Mouse (Mus musculus) spleen, postnatal 4 days (tissue): ENCODE data around the gene Fmnl1.

Experiments used
- DNase-seq, 2 experiments: peaks; one replicate each; pipeline ENCODE4 v3.0.0; 2022; ENCODE audit warnings: low spot score in 2 of 2

Gene Fmnl1

DNA sequence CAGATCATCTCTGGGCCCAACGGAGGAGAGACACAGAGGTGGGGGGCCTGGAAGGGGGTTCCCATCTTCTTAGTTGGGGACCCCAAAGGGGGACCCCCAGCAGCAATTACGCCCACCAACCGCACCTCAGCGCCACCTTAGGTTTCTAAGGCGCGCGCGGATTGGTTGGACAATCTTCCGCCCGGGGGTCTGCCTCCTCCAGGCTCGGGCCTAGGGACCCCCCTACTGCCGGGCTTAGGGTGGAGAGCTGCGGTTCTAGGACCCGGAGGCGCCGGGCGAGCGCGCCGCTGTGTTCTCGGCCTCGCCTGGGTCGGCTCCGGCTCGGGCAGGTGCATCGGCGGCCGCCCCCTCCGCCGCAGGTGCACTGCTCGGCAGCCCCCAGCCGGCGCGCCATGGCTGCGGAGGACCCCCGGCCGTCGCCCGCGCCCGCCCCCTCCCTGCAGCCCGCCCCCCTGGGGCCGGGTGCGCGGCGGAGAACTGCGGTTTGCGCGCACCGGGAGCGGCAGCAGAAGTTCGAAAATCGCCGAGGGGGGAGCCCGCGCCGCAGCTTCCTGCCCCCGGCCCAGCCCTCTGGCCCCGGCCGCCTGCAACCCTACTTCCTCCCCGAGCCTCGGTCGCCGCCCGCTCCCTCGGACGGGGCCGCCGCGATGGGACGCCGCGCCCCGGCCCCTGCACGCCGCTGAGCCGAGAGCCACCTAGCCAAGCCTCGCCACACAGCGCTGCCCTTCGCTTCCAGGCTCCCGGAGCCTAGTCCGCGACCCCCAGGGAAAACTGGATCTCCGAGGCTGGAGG is at the start of gene Fmnl1:
Gene Fmnl1 (plus strand): TSS at position 614 of the 792 bp plus-strand sequence.
- DNase-seq = peak; percentile 71 to 86

DNA sequence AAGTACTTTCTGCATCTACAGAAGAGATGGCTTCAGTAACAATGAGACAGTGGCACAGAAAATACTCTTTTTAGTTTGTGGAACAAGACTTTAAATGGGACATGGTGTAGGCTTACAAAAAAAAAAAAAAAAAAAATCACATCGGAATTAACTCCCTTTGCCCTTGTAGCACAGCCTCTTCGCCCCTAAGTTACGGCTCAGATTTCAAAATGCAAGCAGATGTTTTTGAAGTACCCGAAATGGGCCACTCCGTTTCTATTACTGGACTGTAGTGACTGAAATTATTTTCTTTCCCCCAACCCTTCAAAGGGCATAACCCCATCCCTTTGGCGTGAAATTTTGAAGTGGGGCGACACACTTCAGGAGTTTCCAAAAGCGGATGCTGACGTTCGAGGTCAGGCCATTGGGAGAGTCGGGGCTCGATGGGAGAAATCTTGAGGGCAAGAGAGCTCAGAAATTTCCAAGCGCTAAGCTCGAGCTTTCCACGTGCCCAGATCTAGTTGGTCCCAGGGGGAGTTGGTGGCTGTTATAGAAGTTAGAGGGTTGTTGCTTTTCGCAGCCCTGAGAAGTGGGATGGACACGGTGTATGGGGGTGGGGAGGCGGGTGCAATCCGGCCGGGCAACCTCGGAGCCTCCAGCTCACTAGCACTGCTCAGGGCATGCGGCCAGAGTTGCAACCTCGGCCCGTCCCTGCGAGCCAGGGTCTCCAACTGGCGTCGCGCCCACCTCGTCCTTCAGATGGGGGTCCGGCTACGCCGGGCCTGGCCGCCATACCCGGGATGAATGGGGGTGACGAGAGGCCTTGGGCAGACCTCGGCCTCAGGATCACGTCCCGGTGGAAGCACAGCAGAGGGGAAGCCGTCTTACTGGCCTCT is 39.0 kb upstream of the Fmnl1 start, which contains the start of gene Hexim2:
Gene Hexim2 (plus strand): TSS at position 729 of the 875 bp plus-strand sequence.
- peak; percentile 55 to 87 for DNase-seq

DNA sequence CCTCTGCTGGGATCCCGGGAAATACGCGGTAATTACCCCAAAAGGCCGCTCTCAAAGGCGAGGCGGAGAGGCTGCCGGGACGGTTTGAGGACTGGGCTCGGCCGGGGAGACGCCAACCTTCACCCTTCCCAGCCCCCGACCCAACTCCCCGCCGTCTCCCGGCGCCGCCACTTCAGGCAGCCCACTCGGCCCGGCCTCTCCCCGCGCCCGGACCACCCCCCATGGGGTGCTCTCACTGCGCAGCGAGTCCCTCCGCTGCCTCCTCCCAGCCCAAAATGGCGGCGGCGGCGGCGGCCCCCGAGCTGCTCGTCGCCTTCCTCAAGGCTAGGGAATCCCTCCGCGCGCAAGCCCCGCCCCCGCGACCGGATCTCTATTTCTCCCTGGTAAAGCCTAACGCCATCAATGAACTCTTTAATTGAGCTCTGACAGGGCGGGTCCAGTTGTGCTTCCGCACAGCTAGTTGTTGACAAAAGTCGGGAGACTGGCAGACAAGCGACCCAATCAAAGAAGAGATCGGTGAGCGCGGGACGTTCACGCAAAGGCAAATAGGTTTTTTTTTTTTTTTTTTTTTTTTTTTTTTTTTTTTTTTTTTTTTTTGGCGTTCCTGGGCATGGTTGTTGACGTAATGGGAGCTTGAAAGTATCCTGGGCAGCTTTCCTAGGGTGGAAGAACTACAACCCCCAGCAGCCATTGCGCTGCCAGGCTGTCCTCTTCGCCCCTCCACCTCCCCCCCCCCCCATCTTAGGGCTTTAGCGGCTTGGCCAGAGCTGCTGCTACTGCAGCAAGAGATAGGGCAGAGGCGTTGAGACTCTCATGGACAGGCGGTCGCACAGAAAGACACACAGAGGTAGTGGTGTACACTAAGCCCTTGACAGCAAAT is 38.1 kb upstream of the Fmnl1 start:
- DNase-seq = peak; percentile 100

DNA sequence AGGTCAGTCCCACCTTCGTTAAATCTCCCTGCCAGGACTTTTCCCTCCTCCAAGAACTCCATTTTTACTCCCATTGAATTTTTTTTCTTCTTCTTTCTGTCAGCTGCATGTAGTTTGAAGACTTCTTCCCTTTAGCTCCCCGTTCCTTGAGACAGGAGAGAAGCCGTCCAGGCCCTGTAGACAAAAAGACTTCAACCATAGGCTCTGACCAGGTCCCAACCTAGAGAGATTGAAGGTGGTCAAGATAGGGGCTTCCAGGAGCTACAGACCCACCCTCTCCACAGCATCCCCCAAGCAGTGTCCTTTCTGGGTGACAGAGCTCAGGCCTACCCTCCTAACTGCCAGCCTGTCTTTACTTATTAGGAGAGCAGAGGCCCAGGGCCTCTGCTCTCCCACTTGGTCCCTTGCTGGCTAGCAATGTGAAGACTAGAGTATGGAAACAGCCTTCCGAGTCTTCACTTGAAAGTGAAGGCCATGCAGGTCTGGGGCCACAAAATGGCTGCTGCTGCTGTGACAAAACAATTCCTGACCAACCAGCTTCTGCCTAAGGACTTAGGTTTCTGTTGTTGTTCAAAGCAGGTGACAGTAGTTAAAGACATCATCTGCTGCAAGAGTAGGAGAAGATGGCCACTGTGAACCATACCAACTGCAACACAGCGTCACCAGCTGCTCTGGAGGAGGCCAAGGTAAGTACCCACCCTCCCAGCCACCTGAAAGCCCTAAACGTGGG is 37.3 kb upstream of the Fmnl1 start:
- DNase-seq = no peak

DNA sequence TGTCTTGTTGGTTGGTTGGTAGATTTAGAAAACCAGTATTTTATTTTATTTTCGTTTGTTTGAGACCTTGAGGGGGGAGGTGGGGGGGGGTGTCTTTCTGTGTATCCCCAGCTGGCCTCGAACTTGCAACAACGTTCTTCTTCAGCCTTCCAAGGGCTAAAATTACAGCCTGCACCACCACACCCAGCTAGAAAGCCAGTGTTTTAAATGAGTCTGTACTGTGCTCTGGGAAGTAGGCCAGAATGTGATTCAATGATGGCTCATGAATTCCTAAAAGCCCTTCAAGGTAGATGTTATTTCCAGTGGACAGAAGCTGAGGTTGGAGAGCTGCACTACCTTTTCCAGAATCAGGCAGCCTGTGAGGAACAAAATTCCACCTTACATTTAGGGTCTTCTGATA is 36.7 kb upstream of the Fmnl1 start:
- DNase-seq = no peak

DNA sequence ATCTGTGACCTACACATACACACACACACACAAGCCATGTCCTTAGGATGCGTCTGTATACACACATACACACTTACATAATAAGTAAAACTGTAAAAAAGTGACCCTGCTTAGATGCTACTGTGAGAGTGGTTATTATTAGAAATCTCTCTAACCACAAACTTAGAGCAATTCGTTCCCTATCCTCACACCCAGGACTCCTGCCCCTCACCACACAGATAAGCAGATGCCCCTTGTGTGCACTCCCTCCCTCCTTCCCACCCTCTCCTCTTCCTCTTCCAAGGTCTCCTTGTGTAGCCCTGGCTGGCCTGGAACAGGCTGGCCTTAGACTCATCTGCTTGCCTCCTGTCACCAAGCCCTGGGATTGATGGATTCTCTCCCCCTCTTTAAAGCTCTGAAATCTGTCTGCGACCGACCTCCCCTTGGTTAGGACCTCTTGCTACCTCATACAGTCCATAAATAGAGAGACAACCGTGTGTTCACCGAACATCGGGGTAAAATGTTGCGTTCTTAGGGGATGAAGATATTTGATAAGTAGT is 34.8 kb upstream of the Fmnl1 start:
- DNase-seq = no peak

DNA sequence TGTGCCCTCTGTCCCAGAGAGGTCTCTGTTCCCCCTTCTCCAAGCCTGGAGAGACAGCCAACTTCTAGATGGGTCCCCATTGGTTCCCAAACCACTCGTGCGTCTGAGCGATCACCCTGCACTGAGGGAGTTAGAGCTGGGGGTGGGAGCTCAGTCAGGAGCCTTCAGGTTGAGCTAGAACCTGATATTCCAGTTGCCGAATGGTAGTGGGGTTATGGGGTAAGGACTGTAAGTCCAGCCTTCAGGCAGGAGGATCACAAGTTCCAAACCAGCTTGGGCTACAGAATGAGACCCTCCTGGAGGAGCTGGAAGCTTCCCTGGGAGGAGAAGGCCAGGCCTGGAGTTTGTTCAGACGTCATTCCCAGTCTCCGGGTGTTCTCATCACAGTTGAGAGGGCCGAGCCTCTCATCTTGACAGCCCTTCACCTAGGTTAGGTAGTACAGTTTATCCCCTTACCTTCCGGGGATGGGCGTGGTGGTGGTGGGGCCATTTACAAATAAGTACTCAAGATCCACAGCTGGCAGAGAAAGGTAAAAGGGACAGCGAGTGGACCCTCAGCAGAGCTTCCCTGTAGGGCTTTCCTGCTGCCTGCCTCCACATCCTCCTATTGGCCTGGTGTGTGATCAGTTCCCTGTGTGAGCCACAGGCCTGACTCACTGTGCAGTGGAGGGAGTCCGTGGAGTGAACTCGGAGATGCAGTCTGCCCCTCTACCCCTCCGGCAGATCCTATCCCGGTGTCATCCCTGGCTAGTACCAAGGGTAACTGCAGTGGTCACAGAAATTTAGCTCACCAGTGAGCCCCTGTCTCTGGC is 30.8 kb upstream of the Fmnl1 start:
- DNase-seq = no peak

DNA sequence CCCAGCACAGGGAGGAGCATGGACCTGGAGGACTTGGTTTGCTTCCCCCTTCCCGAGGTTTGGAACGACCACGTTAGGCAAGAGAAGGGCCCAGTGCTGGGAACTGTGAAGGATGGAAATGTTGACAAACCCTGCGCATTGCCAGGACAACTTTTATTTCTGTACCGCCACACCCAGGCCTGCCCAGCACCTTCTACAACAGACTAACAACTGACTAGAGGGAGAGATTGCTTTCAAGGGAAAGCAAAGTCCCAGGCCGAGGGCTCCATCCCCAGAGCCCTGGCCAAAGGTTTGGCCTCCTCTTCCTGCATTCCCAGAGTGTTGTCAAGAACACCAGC is 30.2 kb upstream of the Fmnl1 start:
- no peak for DNase-seq

DNA sequence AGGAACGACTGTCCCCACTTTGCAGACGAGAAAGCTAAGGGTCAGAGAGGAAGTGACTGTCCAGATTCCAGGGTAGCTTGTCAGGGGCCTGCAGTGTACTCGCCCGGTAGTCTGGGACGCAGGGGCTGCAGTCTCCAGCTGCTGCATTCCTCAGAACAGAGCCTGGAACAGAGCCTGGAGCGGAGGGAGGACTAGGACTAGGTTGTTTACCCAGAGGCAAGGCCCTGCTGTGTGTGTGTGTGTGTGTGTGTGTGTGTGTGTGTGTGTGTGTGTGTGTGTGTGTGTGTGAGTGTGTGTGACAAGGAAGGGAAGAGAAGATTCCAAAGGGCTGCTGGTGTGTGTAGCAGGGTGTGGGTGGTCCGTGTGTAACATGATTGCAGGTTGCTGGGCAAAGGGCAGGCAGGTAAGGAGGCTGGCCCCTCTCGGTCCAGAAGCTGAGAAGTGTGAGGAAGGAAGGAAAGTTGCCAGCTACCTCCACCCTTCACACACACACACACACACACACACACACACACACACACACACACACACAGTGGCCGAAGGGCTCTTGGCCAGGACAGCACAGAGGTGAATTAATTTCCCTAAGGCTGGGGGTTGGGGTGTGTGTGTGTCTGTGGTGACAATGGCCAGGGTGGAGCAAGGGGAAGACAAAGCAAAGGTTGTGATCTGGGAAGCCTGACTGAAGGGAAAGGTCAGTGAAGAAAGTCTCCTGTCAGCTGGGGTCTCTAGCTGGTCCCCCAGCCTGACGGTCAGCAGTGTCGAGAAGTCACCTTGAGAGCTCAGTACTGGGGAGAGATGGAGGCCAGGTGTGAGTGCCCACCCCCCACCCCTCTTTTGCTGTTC is 29.6 kb upstream of the Fmnl1 start:
- no peak for DNase-seq

DNA sequence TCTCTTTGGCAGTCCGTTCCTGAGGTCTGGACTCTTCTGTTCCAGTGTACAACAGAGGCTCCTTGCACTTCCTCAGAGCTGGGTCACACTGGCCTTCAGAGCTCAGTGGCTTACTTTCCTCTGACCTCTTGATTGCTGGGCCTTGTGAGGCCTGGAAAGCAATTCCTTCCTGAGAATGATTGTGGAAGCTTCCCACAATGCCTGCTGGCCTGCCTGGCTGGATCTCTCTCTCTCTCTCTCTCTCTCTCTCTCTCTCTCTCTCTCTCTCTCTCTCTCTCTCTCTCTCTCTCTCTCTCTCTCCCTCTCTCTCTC is 29.0 kb upstream of the Fmnl1 start:
- no peak for DNase-seq

DNA sequence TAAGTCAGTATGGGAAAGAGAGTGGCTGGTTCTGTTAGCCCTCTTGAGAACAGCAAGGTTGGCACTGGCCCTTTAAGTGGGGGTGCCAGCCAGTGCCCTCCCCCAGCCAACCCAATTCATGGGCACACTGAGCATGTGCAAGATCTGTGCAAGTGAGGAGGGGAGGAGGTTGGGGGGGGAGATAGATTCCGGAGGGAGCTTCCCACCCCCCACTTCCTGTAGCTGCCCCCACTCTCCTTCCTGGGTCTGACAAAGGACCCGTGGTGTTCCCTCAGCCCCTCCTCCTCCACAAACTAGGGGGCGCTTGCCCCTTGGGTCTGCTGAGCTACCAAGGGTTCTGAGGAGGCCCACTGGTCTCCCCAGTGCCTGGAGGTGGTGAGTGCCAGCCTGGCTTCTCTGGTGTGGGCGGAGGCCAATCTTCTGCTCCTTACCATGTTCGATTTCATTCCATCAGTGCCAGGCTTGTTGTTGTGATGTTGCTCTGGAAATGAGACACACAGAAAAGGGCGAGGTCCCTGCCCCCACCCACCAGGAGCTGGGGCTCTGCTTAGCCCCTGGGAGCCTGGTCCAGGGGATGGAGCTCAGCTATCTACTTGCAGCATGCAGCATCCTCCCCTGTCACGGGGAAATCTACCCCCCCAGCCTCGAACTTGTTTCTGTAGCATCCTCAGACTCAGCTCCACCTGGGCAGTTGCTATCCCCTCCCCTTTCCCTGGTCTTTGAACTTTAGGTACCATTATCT is 28.3 kb upstream of the Fmnl1 start:
- DNase-seq = peak in 1 of 2 experiments; percentile 42

DNA sequence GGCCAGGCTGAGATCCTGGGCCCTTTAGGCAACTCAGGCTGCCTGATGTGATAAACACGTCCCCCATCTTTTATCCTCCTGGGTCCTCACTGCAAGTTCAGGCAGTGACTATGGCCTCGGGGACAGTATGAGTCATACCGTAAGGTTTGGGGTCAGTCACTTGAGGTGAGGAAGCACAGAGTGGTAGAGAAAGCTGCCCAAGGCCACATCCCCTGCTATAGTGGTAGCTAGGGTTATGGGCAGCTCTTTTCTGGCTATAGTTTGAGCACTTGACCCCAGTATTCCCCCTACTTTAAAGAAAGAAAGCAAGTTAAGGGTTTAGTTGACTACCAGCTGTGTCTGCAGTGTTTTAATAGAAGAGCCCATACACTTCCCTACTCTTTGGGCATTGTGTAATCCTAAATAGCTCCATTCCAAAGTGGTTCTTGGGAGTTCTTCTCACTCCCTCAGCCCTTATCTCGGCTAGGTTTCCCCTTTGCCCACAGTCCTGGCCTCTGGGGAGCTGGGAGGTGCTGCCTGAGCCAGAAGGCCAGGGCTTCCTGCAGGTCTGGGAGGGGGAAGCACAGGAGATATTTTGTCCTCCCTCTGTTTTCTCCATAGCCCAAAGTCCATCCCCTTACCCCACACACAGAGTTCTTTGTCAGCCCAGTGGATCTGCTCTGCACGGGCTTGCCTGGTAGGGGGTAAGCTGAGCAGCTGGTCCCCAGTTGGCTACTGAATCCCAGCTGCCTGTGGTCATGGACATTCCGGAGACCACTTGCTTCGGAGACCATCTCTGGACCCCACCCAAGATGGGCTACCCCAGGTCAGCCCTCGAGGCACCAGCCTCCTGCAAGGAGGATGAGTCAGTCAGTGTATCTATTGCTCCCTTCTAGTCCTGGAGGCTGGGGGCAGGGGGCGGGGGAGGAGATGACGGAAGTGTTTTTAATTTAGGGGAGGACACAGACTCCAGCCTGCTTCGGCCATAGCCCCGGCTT is 26.3 kb upstream of the Fmnl1 start:
- no peak for DNase-seq

DNA sequence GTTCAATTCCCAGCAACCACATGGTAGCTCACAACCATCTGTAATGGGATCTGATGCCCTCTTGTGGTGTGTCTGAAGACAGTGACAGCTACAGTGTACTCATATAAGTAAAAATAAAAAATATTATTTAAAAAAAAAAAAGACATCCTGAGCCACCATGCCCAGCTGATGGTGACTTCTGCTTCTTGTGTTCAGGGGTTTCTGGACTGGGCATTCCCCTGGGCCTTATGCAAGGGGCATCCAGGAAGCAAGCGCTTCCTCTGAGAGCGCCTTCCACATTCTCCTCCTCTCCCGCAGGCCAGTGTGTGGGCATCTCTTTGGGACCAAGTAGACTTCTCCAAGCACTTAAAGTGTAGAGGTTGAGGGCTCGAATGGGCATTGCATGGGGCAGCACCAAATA is 24.5 kb upstream of the Fmnl1 start:
- DNase-seq = no peak

DNA sequence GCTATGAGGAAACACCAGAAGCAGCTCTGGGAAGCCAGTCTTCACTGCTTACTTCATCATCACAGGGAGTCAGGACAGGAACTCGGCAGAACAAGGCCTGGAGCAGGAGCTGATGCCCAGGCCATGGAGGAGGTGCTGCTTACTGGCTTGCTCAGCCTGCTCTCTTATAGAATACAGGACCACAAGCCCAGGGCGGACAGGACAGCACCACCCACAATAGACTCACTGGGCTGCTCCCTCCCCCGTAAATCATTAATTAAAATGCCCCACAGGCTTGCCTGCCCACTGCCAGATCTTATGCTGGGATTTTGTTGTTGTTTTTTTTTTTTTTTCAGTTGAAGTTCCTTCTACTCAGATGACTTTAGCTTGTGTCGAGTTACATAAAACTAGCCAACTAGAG is 23.1 kb upstream of the Fmnl1 start:
- DNase-seq = no peak

DNA sequence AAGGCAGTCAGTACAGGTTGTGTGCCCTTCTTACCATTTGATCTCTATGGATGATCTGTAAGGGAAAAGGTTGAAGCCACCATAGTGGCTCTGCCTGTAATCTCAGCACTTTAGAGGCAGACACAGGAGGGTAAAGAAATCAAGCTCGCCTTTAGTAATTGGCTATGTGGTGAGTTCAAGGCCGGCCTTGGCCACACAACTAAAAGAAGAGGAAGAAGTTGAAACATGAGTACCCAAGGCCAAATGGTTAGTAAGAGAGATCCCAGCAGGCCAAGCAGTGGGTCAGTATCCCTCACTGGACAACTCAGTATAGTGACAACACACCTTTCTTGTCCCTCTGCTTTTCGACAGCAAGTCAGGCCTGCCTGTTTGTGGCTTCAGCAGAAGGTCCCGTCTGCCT is 21.1 kb upstream of the Fmnl1 start:
- no peak for DNase-seq

DNA sequence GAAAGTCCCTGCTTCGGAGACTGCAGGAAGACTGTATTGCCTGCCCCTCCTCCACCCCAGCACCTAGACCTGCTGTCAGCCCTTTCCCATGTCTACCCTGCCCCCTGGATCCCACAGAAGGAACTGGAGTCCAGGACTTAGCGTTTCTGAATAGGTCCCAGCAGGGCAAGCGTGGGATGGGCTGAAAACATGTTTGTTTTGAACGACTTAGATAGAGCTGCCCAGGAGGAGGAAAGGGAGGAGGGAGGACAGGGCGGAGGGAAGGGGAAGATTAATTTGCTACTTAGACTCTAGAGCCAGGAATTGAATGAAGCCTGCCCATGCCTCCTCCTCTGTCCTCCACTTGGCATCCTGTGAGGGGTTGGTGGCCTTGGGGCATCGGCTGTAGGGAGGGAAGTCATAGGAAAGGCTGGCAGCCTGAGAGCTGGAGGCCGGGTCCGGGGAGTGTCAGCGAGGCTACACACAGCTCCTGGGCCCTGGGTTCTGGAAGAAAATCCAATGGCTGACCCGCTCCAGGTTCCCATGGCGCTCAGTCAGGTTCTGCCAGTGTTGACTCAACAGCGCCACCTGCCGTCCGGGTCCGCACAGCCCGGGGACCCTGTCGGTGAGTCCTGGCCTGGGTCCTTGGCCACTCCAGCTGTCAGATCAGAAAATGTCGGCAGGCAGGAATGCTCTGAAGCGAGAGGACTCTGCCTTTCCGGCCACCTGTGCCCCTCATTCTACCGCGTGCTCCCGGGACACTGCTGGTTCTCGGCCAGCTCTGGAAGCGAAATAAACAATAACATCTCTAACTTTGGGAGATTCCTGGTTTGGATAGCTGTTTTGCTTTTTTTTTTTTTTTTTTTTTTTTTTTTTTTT is 12.1 kb upstream of the Fmnl1 start:
- DNase-seq = peak; percentile 93 to 99

DNA sequence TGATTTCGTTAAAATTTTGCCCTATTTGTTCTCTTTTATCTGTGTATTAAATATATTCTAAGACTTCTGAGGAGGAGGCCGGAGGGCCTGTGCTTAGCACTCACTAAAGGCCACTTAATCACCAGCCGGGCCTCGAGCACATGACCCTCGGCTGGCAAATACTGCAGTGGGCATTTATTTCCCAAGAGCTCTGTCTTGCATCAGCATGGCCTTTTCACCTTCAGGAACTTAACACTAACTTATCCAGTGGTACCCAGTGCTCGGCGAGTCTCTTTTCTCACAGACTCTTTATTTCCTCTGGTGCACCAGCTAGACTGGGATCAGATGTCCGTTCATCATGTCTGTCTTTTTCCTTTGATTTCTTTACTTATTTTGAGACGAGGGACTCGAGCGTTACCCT is 10.2 kb upstream of the Fmnl1 start:
- DNase-seq = no peak
